Mouse (Mus musculus) midbrain, embryonic 12.5 days (tissue): ENCODE measurements at regions not wholly inside any gene's neighbourhood (a gene's known extent, or its start where the extent isn't known, plus 50 kb on each side); places are given as distances from the start of the nearest gene placed in this dataset.

ENCODE experiments used
- ATAC-seq: fragments of 200-750 bp; cut with Nextera tagmentation; 2 replicates; pipeline ENCODE4 v1.8.0; 2017; ENCODE audit warnings: low read depth, moderate TSS enrichment, moderate library complexity; ENCODE audit not compliant: low FRiP score
- H3K27ac ChIP-seq: fragments of 300-500 bp; sonication (generic); replicated peaks from 2 replicates; pipeline ENCODE4 v1.5.1; 2016; ENCODE audit warnings: mild to moderate bottlenecking
- H3K27me3 ChIP-seq: fragments of 300-500 bp; sonication (generic); 2 replicates; pipeline ENCODE4 v1.6.1; 2016; ENCODE audit warnings: mild to moderate bottlenecking
- H3K36me3 ChIP-seq: fragments of 300-500 bp; sonication (generic); 2 replicates; pipeline ENCODE4 v1.6.1; 2016
- H3K4me1 ChIP-seq: fragments of 300-500 bp; sonication (generic); 2 replicates; pipeline ENCODE4 v1.6.1; 2016
- H3K4me2 ChIP-seq: fragments of 300-500 bp; sonication (generic); replicated peaks from 2 replicates; pipeline ENCODE4 v1.6.1; 2016; ENCODE audit warnings: mild to moderate bottlenecking, moderate library complexity
- H3K4me3 ChIP-seq: fragments of 300-500 bp; sonication (generic); 2 replicates; pipeline ENCODE4 v1.5.1; 2016; ENCODE audit warnings: mild to moderate bottlenecking
- H3K9ac ChIP-seq: fragments of 300-500 bp; sonication (generic); replicated peaks from 2 replicates; pipeline ENCODE4 v1.6.1; 2016; ENCODE audit warnings: mild to moderate bottlenecking, moderate library complexity
- H3K9me3 ChIP-seq: fragments of 300-500 bp; sonication (generic); 2 replicates; pipeline ENCODE4 v1.6.1; 2016; ENCODE audit warnings: mild to moderate bottlenecking
- WGBS: fragments of 180-500 bp; shearing (Covaris S2); methylation state at CpG from one replicate; pipeline ENCODE4 v1.1.7; 2016; 5-methylcytosine and 5-hydroxymethylcytosine counted together

GRCm38 (mm10) chr4:72800014-72800786 is 52.2 kb downstream of the Aldoart1 start:
- no peak overlapping the region for H3K9ac ChIP-seq
- no peak overlapping the region for H3K4me2 ChIP-seq
- H3K27me3 ChIP-seq = no peaks in the 10 kb centered on the region
- H3K4me3 ChIP-seq = no peak overlapping the region
- H3K4me1 ChIP-seq = no peaks in the 10 kb centered on the region
- 74% methylated on average over 2 of the region's 2 CpGs for WGBS
- H3K27ac ChIP-seq = no peak overlapping the region
- 0 out of 2 replicates have a peak, but pooled peaks have one; percentile 27 for ATAC-seq
- no peaks in the 10 kb centered on the region for H3K9me3 ChIP-seq
- no peaks in the 10 kb centered on the region for H3K36me3 ChIP-seq

- H3K9me3 ChIP-seq = no peaks in the 10 kb centered on the region
- H3K4me1 ChIP-seq = no peaks in the 10 kb centered on the region
- ATAC-seq = peak; percentile 23; the same call in 1 of the 2 replicates
- H3K27me3 ChIP-seq = no peaks in the 10 kb centered on the region
- no peak overlapping the region for H3K4me3 ChIP-seq
- WGBS = 85% methylated on average over 4 of the region's 4 CpGs
- no peak overlapping the region for H3K4me2 ChIP-seq
- no peak overlapping the region for H3K27ac ChIP-seq
- no peak overlapping the region for H3K9ac ChIP-seq
- no peaks in the 10 kb centered on the region for H3K36me3 ChIP-seq
These were observed 52.9 kb downstream of the Aldoart1 start for GRCm38 (mm10) chr4:72799575-72799974.

GRCm38 (mm10) chr4:72788796-72789195 is 63.6 kb downstream of the Aldoart1 start:
- ATAC-seq = no peak

GRCm38 (mm10) chr4:72766896-72767295 is 85.5 kb downstream of the Aldoart1 start:
- Histone ChIP-seq H3K27me3 (no peaks in the 10 kb centered on the region), H3K4me2 (no peak overlapping the region), H3K4me3 (no peak overlapping the region), H3K36me3 (no peaks in the 10 kb centered on the region), H3K27ac (no peak overlapping the region), H3K9ac (no peak overlapping the region), H3K4me1 (no peaks in the 10 kb centered on the region), H3K9me3 (no peaks in the 10 kb centered on the region)
- 86% methylated on average over 5 of the region's 5 CpGs for WGBS
- ATAC-seq = peak; percentile 35; the same call in 1 of the 2 replicates

More at GRCm38 (mm10) chr4:72788796-72789195, 63.6 kb downstream of the Aldoart1 start:
- 92% methylated on average over 4 of the region's 4 CpGs for WGBS
- H3K27ac ChIP-seq = no peak overlapping the region
- no peak overlapping the region for H3K4me2 ChIP-seq
- H3K36me3 ChIP-seq = no peaks in the 10 kb centered on the region
- H3K9ac ChIP-seq = no peak overlapping the region
- no peaks in the 10 kb centered on the region for H3K4me1 ChIP-seq
- no peaks in the 10 kb centered on the region for H3K27me3 ChIP-seq
- no peak overlapping the region for H3K4me3 ChIP-seq
- H3K9me3 ChIP-seq = no peaks in the 10 kb centered on the region

- Histone ChIP-seq H3K4me1 (no peaks in the 10 kb centered on the region), H3K4me2 (no peak overlapping the region), H3K27ac (no peak overlapping the region), H3K27me3 (no peaks in the 10 kb centered on the region), H3K36me3 (no peaks in the 10 kb centered on the region), H3K4me3 (no peak overlapping the region), H3K9ac (no peak overlapping the region), H3K9me3 (no peaks in the 10 kb centered on the region)
- ATAC-seq = peak; percentile 85
- 52% methylated on average over 2 of the region's 2 CpGs for WGBS
These were observed 86.0 kb downstream of the Aldoart1 start for GRCm38 (mm10) chr4:72766386-72766785.
